Mouse (Mus musculus) gastrocnemius, adult 2 months (tissue): ENCODE data around the gene Lrp1. TPM values are rescaled to one million over a fixed set of nuclear protein-coding genes. Genes with fewer than 3 reads are reported as not detected.
A peak's percentile ranks its signal among the peaks of the same experiment; 100 is the strongest.

Experiments used
- DNase-seq: peaks from one replicate; pipeline ENCODE4 v3.0.0; 2022
- H3K27ac ChIP-seq: fragments of 200-600 bp; 2 replicates; pipeline ENCODE4 v1.8.1; 2022; ENCODE audit warnings: mild to moderate bottlenecking
- H3K4me3 ChIP-seq: fragments of 200-600 bp; 2 replicates; pipeline ENCODE4 v1.8.1; 2022; ENCODE audit warnings: mild to moderate bottlenecking, moderate library complexity
- CTCF ChIP-seq: fragments of 200-600 bp; IDR thresholded peaks from 2 replicates; pipeline ENCODE4 v1.8.1; 2022; ENCODE audit warnings: antibody characterized with exemption, mild to moderate bottlenecking, moderate library complexity
- intact Hi-C: fragments of 180-260 bp; cut with DNase I; formaldehyde crosslinking; loops from one replicate; pipeline ENCODE4 v1.15.1; 2025
- total RNA-seq, 2 experiments: library from RNA; stranded (reverse); gene quantifications; 2 replicates each; pipeline ENCODE4 v1.2.3; 2021

The Lrp1 gene
- total RNA-seq, 2 experiments from 2014 or later = 34.6 to 71.3 TPM

- intact Hi-C loops = loop anchor here (1.0 to 5.0 kb wide), 3 partner anchors 33 to 295 kb away; partner anchors contain the start of gene Zbtb39
- peak; percentile 100 for TF ChIP-seq CTCF
- H3K4me3 ChIP-seq = peak overlapping the region; percentile 92
- DNase-seq = peak; percentile 93
- peak overlapping the region; percentile 98 for H3K27ac ChIP-seq
Measured at GRCm38 (mm10) chr10:127641861-127642771, 21.2 kb upstream of the Lrp1 start.

- H3K4me3 ChIP-seq = no peak overlapping the region
- intact Hi-C loops = loop anchor here (5.0 kb wide), 1 partner anchor 97 kb away; the partner anchor contains the start of gene Zbtb39
- TF ChIP-seq CTCF = no peak
- no peak for DNase-seq
- no peak overlapping the region for H3K27ac ChIP-seq
Measured at GRCm38 (mm10) chr10:127640421-127640820, 19.5 kb upstream of the Lrp1 start.

GRCm38 (mm10) chr10:127632668-127633271 lies 11.8 kb upstream of the Lrp1 start:
- no peak for DNase-seq
- intact Hi-C loops = no loop called here
- no peak overlapping the region for H3K4me3 ChIP-seq
- H3K27ac ChIP-seq = no peak overlapping the region
- TF ChIP-seq CTCF = no peak

- peak; percentile 63 for DNase-seq
- peak overlapping the region; percentile 55 for H3K27ac ChIP-seq
- H3K4me3 ChIP-seq = no peak overlapping the region
- no peak for TF ChIP-seq CTCF
- intact Hi-C loops = no loop called here
Measured at GRCm38 (mm10) chr10:127631261-127632214, 10.6 kb upstream of the Lrp1 start.

- intact Hi-C loops = no loop called here
- no peak for DNase-seq
- Histone ChIP-seq H3K4me3 (no peak overlapping the region), H3K27ac (no peak overlapping the region)
- TF ChIP-seq CTCF = peak; percentile 70
Measured at GRCm38 (mm10) chr10:127626433-127626832, 5.5 kb upstream of the Lrp1 start.

GRCm38 (mm10) chr10:127623439-127624216 lies 2.7 kb upstream of the Lrp1 start:
- intact Hi-C loops = loop anchor here (2.0 kb wide), 1 partner anchor 47 kb away; no protein-coding TSS in a partner anchor
- peak overlapping the region; percentile 98 for H3K27ac ChIP-seq
- peak; percentile 34 for TF ChIP-seq CTCF
- no peak for DNase-seq
- no peak overlapping the region for H3K4me3 ChIP-seq

- TF ChIP-seq CTCF = no peak
- intact Hi-C loops = loop anchor here (1.0 to 2.0 kb wide), 2 partner anchors 46 to 53 kb away; no protein-coding TSS in a partner anchor
- Histone ChIP-seq H3K4me3 (peak overlapping the region; percentile 78), H3K27ac (peak overlapping the region; percentile 98)
- peak; percentile 37 for DNase-seq
Measured at GRCm38 (mm10) chr10:127622661-127623060, 1.7 kb upstream of the Lrp1 start.

GRCm38 (mm10) chr10:127622057-127622392 lies 1.1 kb upstream of the Lrp1 start:
- Histone ChIP-seq H3K4me3 (peak overlapping the region; percentile 78), H3K27ac (peak overlapping the region; percentile 98)
- intact Hi-C loops = loop anchor here (1.0 to 2.0 kb wide), 2 partner anchors 45 to 53 kb away; no protein-coding TSS in a partner anchor

GRCm38 (mm10) chr10:127621191-127622056 lies 476 bp upstream of the Lrp1 start:
- H3K4me3 ChIP-seq = peak overlapping the region; percentile 78
- DNase-seq = peak; percentile 97
- intact Hi-C loops = loop anchor here (1.0 to 2.0 kb wide), 2 partner anchors 45 to 52 kb away; no protein-coding TSS in a partner anchor
- no peak for TF ChIP-seq CTCF
- peak overlapping the region; percentile 98 for H3K27ac ChIP-seq

More at GRCm38 (mm10) chr10:127622057-127622392, 1.1 kb upstream of the Lrp1 start:
- peak; percentile 85 for DNase-seq
- peak; percentile 74 for TF ChIP-seq CTCF

- peak; percentile 55 for DNase-seq
- peak overlapping the region; percentile 78 for H3K4me3 ChIP-seq
- TF ChIP-seq CTCF = no peak
- intact Hi-C loops = no loop called here
- peak overlapping the region; percentile 98 for H3K27ac ChIP-seq
Measured at GRCm38 (mm10) chr10:127619941-127620405, 975 bp downstream of the Lrp1 start.
